In genomic region chr1:73915218-73916070, GRCm38 (mm10) we compare ENCODE assay signal across 8 mouse cellular contexts.
DNase-seq lines count a peak whose midpoint lies in the region; ATAC-seq and TF ChIP-seq lines count a peak whose summit lies in the region.
"Had no signal": no experiment of that assay in that cellular context is flagged by ENCODE, and none has a peak within 500 bp of the region (broad histone marks: within the 10 kb centered on the region; RNA-seq: fewer than 3 reads in every experiment).

No protein-coding gene starts in this region.

- no peak for ATAC-seq in hindbrain, postnatal 0 days

- no peaks in the 10 kb centered on the region for H3K9me3 ChIP-seq in midbrain, embryonic 10.5 days (replicated peaks)
- H3K9me3 ChIP-seq in hindbrain, postnatal 0 days (ENCODE audit: low read length): no peaks in the 10 kb centered on the region
- H3K9me3 ChIP-seq: limb, embryonic 13.5 days had no signal

- peak; percentile 42 for DNase-seq in testis, postnatal 10 days (ENCODE audit: low spot score)
- DNase-seq in testis, postnatal 14 days (ENCODE audit: low spot score): no peak
- DNase-seq in gastrocnemius, adult 2 months: peak; percentile 72
- peak; percentile 69 to 72 for DNase-seq in layer of hippocampus, adult 2 months (ENCODE audit: low spot score in 2 of 2)
- DNase-seq in right cerebral cortex, postnatal 14 days: peak; percentile 62
- no peak for DNase-seq in midbrain, embryonic 10.5 days (ENCODE audit: low spot score)
- no peak for DNase-seq in hindbrain, postnatal 0 days (ENCODE audit: low spot score)

- 79% methylated on average over 8 of the region's 8 CpGs for WGBS in midbrain, embryonic 10.5 days
- 68% methylated on average over 8 of the region's 8 CpGs for WGBS in hindbrain, postnatal 0 days

- no peak overlapping the region for H3K9ac ChIP-seq in hindbrain, postnatal 0 days (replicated peaks; ENCODE audit: low read length)
- H3K9ac ChIP-seq: limb, embryonic 13.5 days had no signal

- TF ChIP-seq CTCF in gastrocnemius, adult 2 months (IDR thresholded peaks at IDR 0.05): no peak
- TF ChIP-seq CTCF in layer of hippocampus, adult 2 months (conservative IDR thresholded peaks at IDR 0.05): no peak
- no peak for TF ChIP-seq CTCF in hindbrain, postnatal 0 days (IDR thresholded peaks at IDR 0.05; ENCODE audit: low read depth)

- H3K36me3 ChIP-seq in midbrain, embryonic 10.5 days: no peaks in the 10 kb centered on the region
- H3K36me3 ChIP-seq in hindbrain, postnatal 0 days (ENCODE audit: insufficient read depth, low read length): peaks cover 7% of the 10 kb centered on the region

- H3K4me3 ChIP-seq in gastrocnemius, adult 2 months: peak overlapping the region; percentile 13; the same call in 1 of the 2 replicates
- no peak overlapping the region for H3K4me3 ChIP-seq in layer of hippocampus, adult 2 months
- H3K4me3 ChIP-seq in midbrain, embryonic 10.5 days: no peak overlapping the region
- H3K4me3 ChIP-seq in hindbrain, postnatal 0 days (ENCODE audit: low read length): no peak overlapping the region
- H3K4me3 ChIP-seq: limb, embryonic 13.5 days had no signal

- 0 out of 2 replicates have a peak, but pooled peaks cover 4% of the 10 kb centered on the region for H3K27me3 ChIP-seq in midbrain, embryonic 10.5 days (ENCODE audit: low read depth, poor library complexity, severe bottlenecking)
- no peaks in the 10 kb centered on the region for H3K27me3 ChIP-seq in hindbrain, postnatal 0 days (ENCODE audit: insufficient read depth, low read length)
- H3K27me3 ChIP-seq: limb, embryonic 13.5 days had no signal

- intact Hi-C loops in gastrocnemius, adult 2 months (cut with DNase I): no loop called here

- H3K4me2 ChIP-seq in hindbrain, postnatal 0 days (ENCODE audit: low read depth, low read length): no peak overlapping the region
- H3K4me2 ChIP-seq: limb, embryonic 13.5 days had no signal

- H3K4me1 ChIP-seq in midbrain, embryonic 10.5 days: peaks cover 22% of the 10 kb centered on the region
- H3K4me1 ChIP-seq in hindbrain, postnatal 0 days (ENCODE audit: insufficient read depth, low read length): no peaks in the 10 kb centered on the region; the same call in 1 of the 2 replicates

- peak overlapping the region; percentile 75 for H3K27ac ChIP-seq in gastrocnemius, adult 2 months
- H3K27ac ChIP-seq in layer of hippocampus, adult 2 months: no peak overlapping the region
- H3K27ac ChIP-seq in midbrain, embryonic 10.5 days (replicated peaks): no peak overlapping the region
- H3K27ac ChIP-seq in hindbrain, postnatal 0 days: no peak overlapping the region
- H3K27ac ChIP-seq: limb, embryonic 13.5 days had no signal

Comparison
In these comparisons a context has a peak if more than half of its experiments do, and no peak if none do; other contexts are left out.
1. DNase-seq: peak in testis, postnatal 10 days (single experiment), gastrocnemius, adult 2 months (single experiment), layer of hippocampus, adult 2 months (2 of 2) and right cerebral cortex, postnatal 14 days (single experiment); none in testis, postnatal 14 days (single experiment), midbrain, embryonic 10.5 days (single experiment) and hindbrain, postnatal 0 days (single experiment).